Mouse (Mus musculus) Patski (cell line): Measurements from ENCODE around the gene Rdm1. TPM values are rescaled to one million over a fixed set of nuclear protein-coding genes. Genes with fewer than 3 reads are reported as not detected.

Experiments used
- ATAC-seq: fragments of 100-300 bp; one replicate; pipeline ENCODE4 v1.8.0; 2021
- CTCF ChIA-PET: fragments of 350-600 bp; sonication (Branson Sonifier 250); formaldehyde crosslinking; loops from one replicate; lab custom pipeline; 2022; ENCODE audit warnings: inconsistent platforms; lab: Charles Lee
- POLR2A ChIA-PET: fragments of 350-600 bp; sonication (Branson Sonifier 250); formaldehyde crosslinking; loops from one replicate; lab custom pipeline; 2022; ENCODE audit warnings: antibody characterized with exemption, inconsistent platforms; lab: Charles Lee
- DNase-seq: peaks from one replicate; pipeline ENCODE4 v3.0.0-alpha.2; 2011; ENCODE audit warnings: low read depth, low spot score
- H3K27me3 ChIP-seq: fragments of 371-371 bp; one replicate; pipeline ENCODE4 v1.5.1; 2021
- CTCF ChIP-seq: fragments of 100-300 bp; IDR thresholded peaks from one replicate; pipeline ENCODE4 v1.5.1; 2021
- in situ Hi-C: fragments of 300-500 bp; cut with MboI; formaldehyde crosslinking; loops from 3 replicates; pipeline ENCODE4 v1.11.1; 2018; ENCODE audit warnings: low pct_unique_long_range_greater_than_20kb, mixed read lengths
- polyA plus RNA-seq: library from polyadenylated mRNA; unstranded; gene quantifications from one replicate; pipeline ENCODE4 v1.2.3, GENCODE M21; 2021

The Rdm1 gene
- polyA plus RNA-seq, 1 experiment from 2014 or later: 18.0 TPM

GRCm38 (mm10) chr11:101668546-101669261, 41.7 kb downstream of the Rdm1 start:
- DNase-seq (no peak), ATAC-seq (no peak)
- CTCF ChIA-PET: interaction anchor here (1.1 to 5.6 kb wide), 3 partner anchors 9 to 63 kb away, joined by 3 to 39 read pairs (median 4); partner anchors contain the start of gene Dhx8
- no peaks in the 10 kb centered on the region for H3K27me3 ChIP-seq
- POLR2A ChIA-PET: interaction anchor here (0.6 to 1.3 kb wide), 2 partner anchors 11 to 53 kb away, joined by 3 to 4 read pairs; no protein-coding TSS in a partner anchor
- in situ Hi-C loops: no loop called here
- TF ChIP-seq CTCF: no peak

GRCm38 (mm10) chr11:101670334-101670733, 43.3 kb downstream of the Rdm1 start:
- POLR2A ChIA-PET: no interaction called here
- TF ChIP-seq CTCF: no peak
- CTCF ChIA-PET: no interaction called here
- H3K27me3 ChIP-seq: no peaks in the 10 kb centered on the region
- in situ Hi-C loops: no loop called here
- DNase-seq: no peak
- no peak for ATAC-seq

- in situ Hi-C loops: no loop called here
- no peak for ATAC-seq
- H3K27me3 ChIP-seq: no peaks in the 10 kb centered on the region
- DNase-seq: no peak
- CTCF ChIA-PET: no interaction called here
- no peak for TF ChIP-seq CTCF
- POLR2A ChIA-PET: interaction anchor here (0.6 kb wide), 1 partner anchor 8 kb away, joined by 4 read pairs; no protein-coding TSS in a partner anchor
These were observed 44.3 kb downstream of the Rdm1 start for GRCm38 (mm10) chr11:101671255-101671654.

GRCm38 (mm10) chr11:101673010-101673642, 46.1 kb downstream of the Rdm1 start:
- POLR2A ChIA-PET: no interaction called here
- H3K27me3 ChIP-seq: no peaks in the 10 kb centered on the region
- ATAC-seq (no peak), DNase-seq (no peak)
- TF ChIP-seq CTCF: no peak
- in situ Hi-C loops: no loop called here
- CTCF ChIA-PET: no interaction called here

- in situ Hi-C loops: no loop called here
- POLR2A ChIA-PET: no interaction called here
These were observed 47.1 kb downstream of the Rdm1 start for GRCm38 (mm10) chr11:101674106-101674505.

GRCm38 (mm10) chr11:101675349-101675748, 48.4 kb downstream of the Rdm1 start:
- no peak for ATAC-seq

More at GRCm38 (mm10) chr11:101674106-101674505, 47.1 kb downstream of the Rdm1 start:
- TF ChIP-seq CTCF: no peak
- ATAC-seq: no peak
- H3K27me3 ChIP-seq: no peaks in the 10 kb centered on the region
- no peak for DNase-seq
- CTCF ChIA-PET: no interaction called here

GRCm38 (mm10) chr11:101677655-101678054, 50.7 kb downstream of the Rdm1 start:
- ChIA-PET POLR2A (interaction anchor here (1.0 kb wide), 1 partner anchor 10 kb away, joined by 3 read pairs; no protein-coding TSS in a partner anchor), CTCF (interaction anchor here (1.1 kb wide), 1 partner anchor 9 kb away, joined by 4 read pairs; no protein-coding TSS in a partner anchor)
- TF ChIP-seq CTCF: no peak
- ATAC-seq (no peak), DNase-seq (no peak)
- in situ Hi-C loops: no loop called here
- H3K27me3 ChIP-seq: no peaks in the 10 kb centered on the region

More at GRCm38 (mm10) chr11:101675349-101675748, 48.4 kb downstream of the Rdm1 start:
- no peaks in the 10 kb centered on the region for H3K27me3 ChIP-seq
- ChIA-PET POLR2A (no interaction called here), CTCF (no interaction called here)
- in situ Hi-C loops: no loop called here
- TF ChIP-seq CTCF: no peak
- no peak for DNase-seq

- no peak for TF ChIP-seq CTCF
- in situ Hi-C loops: no loop called here
- DNase-seq: no peak
- ChIA-PET CTCF (interaction anchor here (1.2 kb wide), 1 partner anchor 12 kb away, joined by 3 read pairs; no protein-coding TSS in a partner anchor), POLR2A (no interaction called here)
- ATAC-seq: no peak
- no peaks in the 10 kb centered on the region for H3K27me3 ChIP-seq
These were observed 51.8 kb downstream of the Rdm1 start for GRCm38 (mm10) chr11:101678770-101679169.

- CTCF ChIA-PET: no interaction called here
- in situ Hi-C loops: no loop called here
- H3K27me3 ChIP-seq: no peaks in the 10 kb centered on the region
- ATAC-seq (no peak), DNase-seq (no peak)
- TF ChIP-seq CTCF: no peak
- POLR2A ChIA-PET: interaction anchor here (0.7 kb wide), 2 partner anchors 8 to 374 kb away, joined by 3 to 4 read pairs; no protein-coding TSS in a partner anchor
These were observed 52.9 kb downstream of the Rdm1 start for GRCm38 (mm10) chr11:101679907-101680306.

GRCm38 (mm10) chr11:101680634-101681325, 53.8 kb downstream of the Rdm1 start:
- POLR2A ChIA-PET: no interaction called here
- ATAC-seq (no peak), DNase-seq (no peak)
- in situ Hi-C loops: no loop called here
- CTCF ChIA-PET: no interaction called here
- no peak for TF ChIP-seq CTCF
- no peaks in the 10 kb centered on the region for H3K27me3 ChIP-seq
